Mouse (Mus musculus) bone marrow, adult 2 months (tissue): Measurements from ENCODE around the gene Brsk2.

Experiments
- CTCF ChIP-seq: fragments of 200-500 bp; IDR thresholded peaks from 2 replicates; pipeline ENCODE4 v1.5.1; 2011; ENCODE audit warnings: low read length, control low read depth; ENCODE audit not compliant: control insufficient read depth, insufficient read depth
- POLR2A ChIP-seq: fragments of 200-500 bp; IDR thresholded peaks from 2 replicates; pipeline ENCODE4 v1.6.1; 2011; ENCODE audit warnings: low read depth, mild to moderate bottlenecking, control low read depth, low read length, borderline replicate concordance; ENCODE audit not compliant: control insufficient read depth

GRCm38 (mm10) chr7:142030073-142030472, 80.5 kb downstream of the Brsk2 start:
- TF ChIP-seq POLR2A (no peak), CTCF (no peak)
